7 mouse cellular contexts compared by ENCODE assay signal in the genomic region with DNA sequence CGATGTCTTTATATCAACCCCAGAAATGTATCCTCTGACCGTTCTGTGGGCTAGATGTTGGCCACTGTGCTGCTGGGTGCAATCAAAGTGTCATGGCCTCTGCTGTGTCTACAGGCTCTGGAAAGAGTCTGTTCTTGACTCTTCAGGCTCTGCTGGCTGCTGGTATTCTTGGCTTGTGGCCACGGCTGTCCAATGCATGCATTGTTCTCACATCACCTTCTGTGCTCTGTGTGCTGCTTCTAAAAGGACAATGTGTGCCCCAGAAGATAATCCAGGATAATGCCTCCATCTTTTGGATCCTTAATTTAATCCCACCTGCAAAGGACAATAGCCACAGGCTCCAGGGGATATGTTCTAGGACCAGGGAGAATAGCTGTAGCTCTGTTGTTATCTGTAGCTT.
DNase-seq lines count a peak whose midpoint lies in the region; TF ChIP-seq lines count a peak whose summit lies in the region.

No protein-coding gene starts in this region.

- no peaks in the 10 kb centered on the region for H3K36me3 ChIP-seq in heart, embryonic 10.5 days

- no peak for DNase-seq in layer of hippocampus, adult 2 months (ENCODE audit: low spot score in 2 of 2)
- DNase-seq in layer of hippocampus, postnatal 10 days (ENCODE audit: low spot score in 2 of 2) = no peak
- DNase-seq in cerebellum, postnatal 10 days = peak; percentile 57 to 58
- no peak for DNase-seq in heart, embryonic 10.5 days (ENCODE audit: low spot score)
- DNase-seq in lung, postnatal 25 days (ENCODE audit: low spot score) = peak; percentile 48
- no peak for DNase-seq in frontal cortex, postnatal 36 days (ENCODE audit: low spot score in 2 of 2)
- DNase-seq in adrenal gland, postnatal 10 days = no peak

- no peaks in the 10 kb centered on the region for H3K27me3 ChIP-seq in heart, embryonic 10.5 days (ENCODE audit: insufficient read depth, poor library complexity, severe bottlenecking)

- no peak for TF ChIP-seq CTCF in layer of hippocampus, adult 2 months (conservative IDR thresholded peaks at IDR 0.05)

- H3K9me3 ChIP-seq in heart, embryonic 10.5 days = no peaks in the 10 kb centered on the region

- no peak overlapping the region for H3K4me3 ChIP-seq in layer of hippocampus, adult 2 months
- H3K4me3 ChIP-seq in heart, embryonic 10.5 days = no peak overlapping the region

- 70% methylated on average over 3 of the region's 3 CpGs for WGBS in heart, embryonic 10.5 days

- peaks cover 16% of the 10 kb centered on the region for H3K4me1 ChIP-seq in heart, embryonic 10.5 days

- H3K27ac ChIP-seq in layer of hippocampus, adult 2 months = peak overlapping the region; percentile 85
- 0 out of 2 replicates have a peak overlapping the region, but pooled peaks have one; percentile 67 for H3K27ac ChIP-seq in heart, embryonic 10.5 days

Comparison
In these comparisons a context has a peak if more than half of its experiments do, and no peak if none do; other contexts are left out.
1. DNase-seq: peak in cerebellum, postnatal 10 days (2 of 2) and lung, postnatal 25 days (single experiment); none in layer of hippocampus, adult 2 months (0 of 2), layer of hippocampus, postnatal 10 days (0 of 2), heart, embryonic 10.5 days (single experiment), frontal cortex, postnatal 36 days (0 of 2) and adrenal gland, postnatal 10 days (single experiment).